Mouse (Mus musculus) gastrocnemius, postnatal 4 days (tissue): Measurements from ENCODE around the gene A030014E15Rik. TPM values are rescaled to one million over a fixed set of nuclear protein-coding genes. Genes with fewer than 3 reads are reported as not detected.
"Not testable (repeated sequence)": the region's sequence is repeated elsewhere in the genome, so short reads cannot be mapped to it uniquely, and the experiment has no call there.

Source experiments
- DNase-seq, 2 experiments: peaks; one replicate each; pipeline ENCODE4 v3.0.0; 2021 to 2022; ENCODE audit warnings: low spot score in 2 of 2, mixed read lengths in 2 of 2
- long read RNA-seq, 2 experiments: library from polyadenylated mRNA; stranded (forward); transcript quantifications; one replicate each; pipeline ENCODE4 v2.0.0; 2021
- total RNA-seq, 2 experiments: library from RNA; stranded (reverse); gene quantifications; 2 replicates each; pipeline ENCODE4 v1.2.3; 2021

A030014E15Rik gene
- total RNA-seq: not detected
- long read RNA-seq, experiment 1, partial matches to known transcripts: 0 of 1 reads
- long read RNA-seq, experiment 1, other reads (novel, unspliced or antisense): 0 of 1 reads
- long read RNA-seq, experiment 2: 0 reads

- DNase-seq: no peak
These were observed at the start of gene A030014E15Rik for GRCm38 (mm10) chr1:82924650-82925049. A030014E15Rik (plus strand) TSS chr1:82924917.

DNA sequence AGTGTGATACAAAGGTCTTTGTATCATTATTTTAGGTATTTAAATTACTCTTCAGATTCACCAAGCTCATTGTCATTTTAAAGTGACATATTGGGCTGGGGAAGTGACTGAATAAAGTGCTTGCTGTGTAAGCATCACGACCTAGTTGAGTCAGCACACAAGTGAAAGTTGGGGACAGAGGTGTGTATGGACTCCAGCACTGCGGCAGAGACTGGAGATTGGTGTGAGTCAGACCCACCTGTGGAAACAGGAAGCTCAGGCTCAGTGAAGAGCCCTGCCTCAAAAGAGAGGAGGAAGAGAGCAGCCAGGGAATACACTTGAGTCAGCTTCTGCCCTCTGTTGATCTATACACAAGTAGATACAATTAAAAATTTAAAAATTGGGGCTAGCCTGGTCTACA lies 45.5 kb upstream of the A030014E15Rik start:
- DNase-seq: no peak

DNA sequence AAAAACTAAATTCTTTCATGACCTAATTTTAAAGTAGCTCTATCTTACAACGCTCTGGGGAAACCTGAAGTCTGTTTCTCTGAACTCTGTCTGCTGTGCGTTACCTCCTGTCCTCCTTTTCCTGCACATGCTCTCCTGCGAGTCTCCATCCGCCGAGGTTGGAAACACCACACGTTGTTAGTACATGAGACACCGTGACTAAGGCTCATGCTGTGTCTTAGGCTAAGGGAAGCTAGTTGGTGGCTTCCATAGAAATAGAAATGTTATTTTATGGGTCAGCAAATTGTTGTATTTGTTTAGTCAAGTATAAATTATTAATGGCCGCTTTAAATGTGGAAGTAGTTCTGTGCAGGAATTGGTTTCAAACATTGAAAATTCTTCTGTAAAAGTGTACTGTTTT lies 44.5 kb upstream of the A030014E15Rik start:
- no peak for DNase-seq

DNA sequence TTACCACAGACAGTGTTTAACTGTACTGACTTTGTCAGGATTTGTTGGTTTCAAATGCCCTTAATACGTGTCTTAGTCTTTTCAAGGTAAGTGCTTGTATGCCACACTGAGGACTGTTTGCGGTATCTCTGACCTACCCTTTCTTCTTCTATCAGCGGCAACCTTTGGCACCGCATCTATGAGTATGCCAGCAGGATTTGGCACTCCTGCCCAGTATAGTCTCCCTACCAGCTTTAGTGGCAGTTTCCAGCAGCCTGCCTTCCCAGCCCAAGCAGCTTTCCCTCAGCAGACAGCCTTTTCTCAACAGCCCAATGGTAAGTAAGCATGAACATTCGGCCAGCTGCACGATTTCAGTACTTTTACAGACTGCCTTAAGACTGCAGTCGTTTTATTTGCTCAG lies 31.4 kb upstream of the A030014E15Rik start:
- no peak for DNase-seq

- DNase-seq: no peak
These were observed 24.1 kb upstream of the A030014E15Rik start for GRCm38 (mm10) chr1:82900567-82900966.

GRCm38 (mm10) chr1:82901201-82901600 lies 23.5 kb upstream of the A030014E15Rik start:
- DNase-seq: no peak

DNA sequence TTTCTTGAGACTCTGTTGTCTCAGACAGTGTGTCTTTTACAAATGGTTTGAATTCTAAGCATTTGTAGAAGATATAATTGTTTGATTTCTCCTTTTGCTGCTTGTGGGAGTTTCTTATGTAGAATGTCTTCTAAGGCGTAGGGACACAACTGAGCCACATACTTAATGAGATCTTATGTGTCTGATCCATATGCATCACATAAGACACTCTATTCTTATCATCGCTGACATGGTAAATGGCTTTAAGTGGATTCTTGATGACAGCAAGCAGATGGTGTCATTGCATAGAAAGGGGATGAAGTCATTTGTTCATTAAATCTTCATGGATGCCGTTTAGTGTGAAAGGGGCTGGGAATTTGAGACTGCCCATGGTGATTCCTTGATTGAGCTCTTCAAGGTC lies 18.8 kb upstream of the A030014E15Rik start:
- no peak for DNase-seq

- DNase-seq: no peak
These were observed 11.7 kb upstream of the A030014E15Rik start, which contains the start of gene A030005L19Rik for GRCm38 (mm10) chr1:82913025-82913424. A030005L19Rik (plus strand) TSS chr1:82913325.

DNA sequence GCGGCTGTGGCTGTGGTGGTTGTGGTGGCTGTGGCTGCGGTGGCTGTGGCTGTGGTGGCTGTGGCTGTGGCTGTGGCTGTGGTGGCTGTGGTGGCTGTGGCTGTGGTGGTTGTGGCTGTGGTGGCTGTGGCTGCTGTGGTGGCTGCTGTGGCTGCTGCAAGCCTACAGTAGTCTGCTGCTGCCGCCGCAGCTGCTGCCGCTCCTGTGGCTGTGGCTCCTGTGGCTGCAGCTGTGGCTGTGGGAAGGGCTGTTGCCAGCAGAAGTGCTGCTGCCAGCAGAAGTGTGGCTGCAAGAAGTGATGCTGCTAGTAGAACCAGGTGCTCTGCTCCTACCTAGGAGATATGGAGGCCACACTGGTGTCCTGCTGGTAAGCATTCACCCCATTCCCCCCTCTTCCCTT lies 11.3 kb upstream of the A030014E15Rik start:
- DNase-seq: not testable (repeated sequence)

DNA sequence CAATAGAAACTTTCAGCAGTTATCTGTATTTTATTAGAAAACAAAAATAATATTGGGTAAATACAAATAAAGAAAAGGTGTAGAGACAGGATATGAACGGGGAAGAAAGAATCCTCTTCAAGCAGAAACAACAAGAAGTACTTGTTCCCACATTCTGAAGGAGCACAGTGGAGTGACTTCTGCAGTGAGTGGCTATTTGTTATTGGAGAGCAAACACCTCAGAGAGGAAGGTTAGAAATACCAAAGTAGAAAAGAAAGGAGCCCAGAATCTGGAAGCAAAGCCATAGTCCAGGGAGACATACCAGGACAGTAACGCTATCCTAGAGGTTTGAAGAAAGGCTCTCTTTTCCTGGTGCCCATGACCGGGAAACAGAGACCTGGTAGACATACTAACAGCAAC lies 5.8 kb downstream of the A030014E15Rik start:
- DNase-seq: not testable (repeated sequence)

GRCm38 (mm10) chr1:82931326-82931725 lies 6.6 kb downstream of the A030014E15Rik start, which contains the start of gene Gm6217:
Gm6217 (minus strand) TSS chr1:82931399.
- not testable (repeated sequence) for DNase-seq

DNA sequence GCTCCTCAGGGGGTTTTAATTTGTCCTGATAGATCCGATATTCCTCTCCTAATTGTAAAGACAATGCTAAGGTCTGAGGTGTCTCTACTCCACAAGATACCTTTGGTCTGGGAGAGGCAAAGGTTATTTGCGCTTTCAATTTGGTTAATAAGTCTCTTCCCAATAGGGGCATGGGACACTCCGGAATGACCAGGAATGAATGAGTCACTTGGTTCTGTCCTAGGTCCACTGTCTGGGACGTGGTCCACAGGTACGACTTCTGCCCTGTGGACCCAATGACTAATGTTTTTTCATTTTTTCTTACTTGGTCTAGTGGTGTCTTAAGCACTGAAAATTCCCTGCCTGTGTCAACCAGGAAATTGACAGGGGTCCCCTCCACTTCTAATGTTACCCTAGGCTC lies 13.9 kb downstream of the A030014E15Rik start:
- DNase-seq: no peak

GRCm38 (mm10) chr1:82942505-82942904 lies 17.8 kb downstream of the A030014E15Rik start:
- DNase-seq: not testable (repeated sequence)

GRCm38 (mm10) chr1:82943295-82943694 lies 18.6 kb downstream of the A030014E15Rik start, which contains the start of gene A030003K21Rik:
A030003K21Rik (minus strand) TSS chr1:82943388.
- not testable (repeated sequence) for DNase-seq

DNA sequence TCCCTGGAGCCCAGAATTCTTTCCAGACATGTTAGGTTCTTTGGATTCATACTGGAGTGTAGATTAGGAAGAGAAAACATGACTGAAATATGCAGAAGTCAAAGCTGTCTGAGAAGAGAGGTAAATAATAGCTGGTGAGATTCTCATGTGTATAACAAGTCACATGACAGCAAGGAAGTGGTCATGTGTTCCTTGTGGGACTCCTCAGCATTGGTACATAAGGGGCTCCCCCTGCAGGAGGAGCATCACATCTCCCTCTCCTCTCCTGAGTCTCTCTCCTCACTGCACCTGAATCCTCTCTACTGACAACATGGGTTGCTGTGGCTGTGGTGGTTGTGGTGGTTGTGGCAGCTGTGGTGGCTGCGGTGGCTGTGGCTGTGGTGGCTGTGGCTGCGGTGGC lies 21.3 kb downstream of the A030014E15Rik start:
- not testable (repeated sequence) for DNase-seq

- no peak for DNase-seq
These were observed 23.9 kb downstream of the A030014E15Rik start for GRCm38 (mm10) chr1:82948601-82949000.

DNA sequence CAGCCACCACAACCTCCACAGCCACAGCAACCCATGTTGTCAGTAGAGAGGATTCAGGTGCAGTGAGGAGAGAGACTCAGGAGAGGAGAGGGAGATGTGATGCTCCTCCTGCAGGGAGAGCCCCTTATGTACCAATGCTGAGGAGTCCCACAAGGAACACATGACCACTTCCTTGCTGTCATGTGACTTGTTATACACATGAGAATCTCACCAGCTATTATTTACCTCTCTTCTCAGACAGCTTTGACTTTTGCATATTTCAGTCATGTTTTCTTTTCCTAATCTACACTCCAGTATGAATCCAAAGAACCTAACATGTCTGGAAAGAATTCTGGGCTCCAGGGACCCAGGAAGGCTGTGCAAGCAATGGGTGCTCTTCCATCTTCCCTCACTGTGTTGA lies 31.2 kb downstream of the A030014E15Rik start, which contains the start of gene Gm7544:
TSS of gene Gm7544 (minus strand) at position 101 of the 400 bp plus-strand sequence.
- DNase-seq: not testable (repeated sequence)

- DNase-seq: no peak
These were observed 35.2 kb downstream of the A030014E15Rik start, which contains the start of gene Gm47955 for GRCm38 (mm10) chr1:82959870-82960385. Gm47955 (plus strand) TSS chr1:82960286.

DNA sequence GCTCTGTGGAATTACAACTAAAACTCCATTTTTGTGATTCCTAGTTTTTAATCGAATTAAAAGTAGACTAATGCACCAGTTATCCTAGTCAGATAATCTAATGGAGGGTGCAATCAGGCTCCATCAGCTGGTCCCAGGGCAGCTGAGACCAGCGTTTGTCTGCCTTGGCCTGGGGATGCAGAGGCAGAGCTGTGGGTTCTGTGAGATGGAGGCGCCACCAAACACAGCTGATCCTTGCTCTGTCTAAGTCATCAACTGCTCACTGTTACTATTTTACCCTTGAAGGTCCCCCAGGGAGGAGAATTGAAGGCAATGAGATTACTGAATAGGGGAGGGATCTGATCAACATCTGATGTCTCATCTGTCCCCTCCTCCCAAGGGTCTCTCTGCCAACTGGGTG lies 41.7 kb downstream of the A030014E15Rik start:
- no peak for DNase-seq

GRCm38 (mm10) chr1:82972046-82972445 lies 47.3 kb downstream of the A030014E15Rik start:
- DNase-seq: no peak

DNA sequence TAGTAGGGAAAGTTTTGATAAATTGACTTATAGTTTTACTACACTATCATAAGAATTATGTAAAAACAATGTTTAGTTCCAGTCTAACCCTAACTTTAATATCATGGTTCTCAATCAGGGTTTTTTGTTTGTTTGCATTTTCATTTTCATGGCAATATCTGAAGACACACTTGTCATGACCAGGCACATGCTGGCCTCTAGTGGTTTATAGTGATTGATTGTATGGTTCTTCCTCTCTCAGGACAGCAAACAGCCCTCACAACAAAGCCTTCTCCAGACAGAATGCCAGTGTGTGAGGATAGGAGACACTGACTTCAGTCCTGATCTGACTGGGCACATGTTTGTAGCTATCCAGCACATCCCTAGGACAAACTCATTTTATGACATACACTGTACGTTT lies 48.5 kb downstream of the A030014E15Rik start:
- no peak for DNase-seq

DNA sequence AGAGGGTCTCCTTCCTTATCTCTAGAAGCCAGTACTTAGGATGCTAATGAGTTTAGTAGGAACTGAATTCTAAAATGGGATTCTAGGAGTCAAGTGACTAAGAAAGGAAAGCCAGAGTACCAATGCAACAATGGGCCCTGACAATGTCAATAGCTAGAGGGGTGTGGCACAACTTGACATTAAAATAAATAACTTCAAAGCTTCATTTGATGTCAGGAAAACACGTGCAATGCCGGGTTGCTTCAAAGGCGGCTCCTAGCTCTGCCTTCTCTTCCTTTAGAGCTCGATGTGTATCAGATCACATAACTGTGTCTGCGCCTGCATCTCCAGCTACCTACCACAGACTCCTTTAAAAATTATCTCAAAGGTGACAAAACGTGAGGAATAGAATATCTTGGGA lies 49.2 kb downstream of the A030014E15Rik start:
- no peak for DNase-seq

DNA sequence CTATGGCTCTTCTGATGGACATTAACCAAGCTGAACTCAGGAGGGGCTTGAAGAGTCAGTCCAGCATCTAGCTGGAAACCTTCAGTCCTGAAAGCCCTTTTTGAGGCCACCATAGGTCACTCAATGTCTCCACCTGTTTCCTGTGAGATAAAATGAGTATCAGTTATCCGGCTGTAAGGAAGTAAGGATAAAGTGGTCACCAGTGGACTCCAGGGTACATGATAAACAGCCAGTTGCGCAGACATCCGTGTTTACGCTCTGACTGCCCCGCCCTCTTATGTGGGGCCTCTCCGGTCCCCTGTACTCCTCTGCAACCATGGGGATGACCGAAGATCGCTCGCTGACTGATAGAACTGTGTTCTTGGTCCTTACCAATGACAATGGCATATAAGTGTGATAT lies 49.6 kb downstream of the A030014E15Rik start:
- DNase-seq: no peak
